Comparison of ENCODE assay signal across 8 mouse cellular contexts in genomic region chr5:36530129-36530751, GRCm38 (mm10). TPM values are rescaled to one million over a fixed set of nuclear protein-coding genes. Genes with fewer than 3 reads are reported as not detected.
DNase-seq lines count a peak whose midpoint lies in the region; ATAC-seq and TF ChIP-seq lines count a peak whose summit lies in the region.

No protein-coding gene starts in this region.

- ATAC-seq in kidney, embryonic 14.5 days (ENCODE audit: low FRiP score, low TSS enrichment), result peak; percentile 95
- peak; percentile 96 for ATAC-seq in limb, embryonic 14.5 days (ENCODE audit: low FRiP score, low read depth)
- peak; percentile 97 for ATAC-seq in midbrain, embryonic 16.5 days

- H3K27ac ChIP-seq in embryonic fibroblast, embryonic 13.5 days (ENCODE audit: insufficient read depth, low read length), result peak overlapping the region; percentile 36; the same call in 1 of the 2 replicates
- peak overlapping the region; percentile 53 for H3K27ac ChIP-seq in kidney, embryonic 14.5 days (ENCODE audit: low read depth, low read length)
- peak overlapping the region; percentile 56; the same call in 1 of the 2 replicates for H3K27ac ChIP-seq in limb, embryonic 14.5 days (replicated peaks; ENCODE audit: low read depth, low read length)
- H3K27ac ChIP-seq in midbrain, embryonic 16.5 days (ENCODE audit: low read length), result peak overlapping the region; percentile 91
- peak overlapping the region; percentile 12; the same call in 1 of the 2 replicates for H3K27ac ChIP-seq in spleen, adult 2 months (ENCODE audit: insufficient read depth, low read length)

- peak overlapping the region; percentile 84 for H3K4me2 ChIP-seq in kidney, embryonic 14.5 days (replicated peaks; ENCODE audit: low read depth, low read length)
- peak overlapping the region; percentile 74 for H3K4me2 ChIP-seq in limb, embryonic 14.5 days (replicated peaks; ENCODE audit: low read depth, low read length, severe bottlenecking)
- H3K4me2 ChIP-seq in midbrain, embryonic 16.5 days (ENCODE audit: low read length), result peak overlapping the region; percentile 94

- no peaks in the 10 kb centered on the region for H3K9me3 ChIP-seq in kidney, embryonic 14.5 days (ENCODE audit: control insufficient read depth, low read length)
- no peaks in the 10 kb centered on the region for H3K9me3 ChIP-seq in limb, embryonic 14.5 days (ENCODE audit: control insufficient read depth, low read length)
- H3K9me3 ChIP-seq in midbrain, embryonic 16.5 days (replicated peaks; ENCODE audit: control insufficient read depth, low read length, poor library complexity, severe bottlenecking), result no peaks in the 10 kb centered on the region

- DNase-seq in A20 (ENCODE audit: low read depth, low spot score), result peak; percentile 87
- peak; percentile 99 for DNase-seq in brain, adult 2 months (ENCODE audit: low read depth, low spot score)
- peak; percentile 94 to 95 for DNase-seq in heart, adult 9 months (ENCODE audit: low spot score in 2 of 2)
- DNase-seq in limb, embryonic 14.5 days (ENCODE audit: low spot score), result peak; percentile 97
- peak in 1 of 2 experiments; percentile 71 for DNase-seq in spleen, adult 2 months (ENCODE audit: low read depth in 1 of 2, low spot score in 2 of 2)

- peaks cover 9% of the 10 kb centered on the region; the same call in 1 of the 2 replicates for H3K36me3 ChIP-seq in kidney, embryonic 14.5 days (ENCODE audit: control insufficient read depth, insufficient read depth, low read length)
- peaks cover 5% of the 10 kb centered on the region; the same call in 1 of the 2 replicates for H3K36me3 ChIP-seq in limb, embryonic 14.5 days (ENCODE audit: control insufficient read depth, insufficient read depth, low read length)
- H3K36me3 ChIP-seq in midbrain, embryonic 16.5 days (ENCODE audit: control insufficient read depth, insufficient read depth, low read length), result no peaks in the 10 kb centered on the region
- no peaks in the 10 kb centered on the region for H3K36me3 ChIP-seq in spleen, adult 2 months (ENCODE audit: control insufficient read depth, insufficient read depth, low read length)

- peaks cover 9% of the 10 kb centered on the region; the same call in 1 of the 2 replicates for H3K4me1 ChIP-seq in embryonic fibroblast, embryonic 13.5 days (ENCODE audit: control insufficient read depth, insufficient read depth, low read length)
- peaks cover 28% of the 10 kb centered on the region for H3K4me1 ChIP-seq in kidney, embryonic 14.5 days (ENCODE audit: control insufficient read depth, insufficient read depth, low read length)
- peaks cover 10% of the 10 kb centered on the region; the same call in 1 of the 2 replicates for H3K4me1 ChIP-seq in limb, embryonic 14.5 days (ENCODE audit: control insufficient read depth, insufficient read depth, low read length)
- peaks cover 32% of the 10 kb centered on the region for H3K4me1 ChIP-seq in midbrain, embryonic 16.5 days (ENCODE audit: control insufficient read depth, insufficient read depth, low read length)
- peaks cover 23% of the 10 kb centered on the region for H3K4me1 ChIP-seq in spleen, adult 2 months (ENCODE audit: control insufficient read depth, insufficient read depth, insufficient read length)

- no peaks in the 10 kb centered on the region for H3K27me3 ChIP-seq in kidney, embryonic 14.5 days (ENCODE audit: control insufficient read depth, insufficient read depth, low read length)
- no peaks in the 10 kb centered on the region for H3K27me3 ChIP-seq in limb, embryonic 14.5 days (ENCODE audit: control insufficient read depth, insufficient read depth, low read length)
- no peaks in the 10 kb centered on the region for H3K27me3 ChIP-seq in midbrain, embryonic 16.5 days (ENCODE audit: control insufficient read depth, insufficient read depth, low read depth, low read length)
- H3K27me3 ChIP-seq in spleen, adult 2 months (ENCODE audit: control insufficient read depth, insufficient read depth, low read length), result no peaks in the 10 kb centered on the region

- H3K9ac ChIP-seq in kidney, embryonic 14.5 days (ENCODE audit: low read depth, low read length), result peak overlapping the region; percentile 69
- peak overlapping the region; percentile 83 for H3K9ac ChIP-seq in limb, embryonic 14.5 days (ENCODE audit: low read depth, low read length, severe bottlenecking)
- H3K9ac ChIP-seq in midbrain, embryonic 16.5 days (ENCODE audit: low read depth, low read length), result peak overlapping the region; percentile 97

- TF ChIP-seq POLR2A in embryonic fibroblast, embryonic 13.5 days (IDR thresholded peaks at IDR 0.05; ENCODE audit: low read depth, low read length), result peak; percentile 91
- TF ChIP-seq POLR2A in limb, embryonic 14.5 days (IDR thresholded peaks at IDR 0.05; ENCODE audit: borderline replicate concordance, extremely low read depth, insufficient read depth, insufficient read length), result 0 out of 2 replicates have a peak, but pooled peaks have one; percentile 36
- no peak for TF ChIP-seq POLR2A in spleen, adult 2 months (IDR thresholded peaks at IDR 0.05; ENCODE audit: low read depth, low read length)

- H3K4me3 ChIP-seq in embryonic fibroblast, embryonic 13.5 days (ENCODE audit: insufficient read depth, low read length), result peak overlapping the region; percentile 79
- peak overlapping the region; percentile 71 for H3K4me3 ChIP-seq in kidney, embryonic 14.5 days (ENCODE audit: low read length)
- H3K4me3 ChIP-seq in limb, embryonic 14.5 days (replicated peaks; ENCODE audit: low read length), result peak overlapping the region; percentile 76
- peak overlapping the region; percentile 89 for H3K4me3 ChIP-seq in midbrain, embryonic 16.5 days (ENCODE audit: low read depth, low read length)
- H3K4me3 ChIP-seq in spleen, adult 2 months (ENCODE audit: extremely low read depth, insufficient read depth, insufficient read length), result peak overlapping the region; percentile 60

- under 1% methylated on average over 28 of the region's 28 CpGs for WGBS in kidney, embryonic 14.5 days
- WGBS in limb, embryonic 14.5 days, result 0% methylated on average over 25 of the region's 28 CpGs
- WGBS in midbrain, embryonic 16.5 days, result under 1% methylated on average over 26 of the region's 28 CpGs
- whole genome bisulfite sequencing in spleen, adult 2 months, result 4% methylated on average over 28 of the region's 28 CpGs

- no peak for TF ChIP-seq CTCF in embryonic fibroblast, embryonic 13.5 days (IDR thresholded peaks at IDR 0.05; ENCODE audit: borderline replicate concordance, insufficient read depth, low read length)
- TF ChIP-seq CTCF in spleen, adult 2 months (IDR thresholded peaks at IDR 0.05; ENCODE audit: extremely low read depth, insufficient read depth, insufficient read length, insufficient replicate concordance), result no peak

RNA-seq across cellular contexts. Expression of gene Ccdc96, which starts 45.9 kb away (rescaled TPM):
- polyA plus RNA-seq in embryonic fibroblast, embryonic 13.5 days (2011; ENCODE audit: insufficient read length, low read depth, missing spikeins), result 0.25 and 0.27 TPM in 2 replicates
- polyA plus RNA-seq in kidney, embryonic 14.5 days (2014; fragmentation: Nextera tagmentation; extraction: Ambion mirVana), result 0.17 and 0.58 TPM in 2 replicates
- 0.09 and 0.11 TPM in 2 replicates for polyA plus RNA-seq in limb, embryonic 14.5 days (2012; rRNA removed)
- polyA plus RNA-seq in limb, embryonic 14.5 days (2014; fragmentation: Nextera tagmentation; extraction: Ambion mirVana), result 0.08 and 0.15 TPM in 2 replicates
- polyA plus RNA-seq in midbrain, embryonic 16.5 days (2015; fragmentation: Nextera tagmentation; extraction: Ambion mirVana), result 3.8 and 4.3 TPM in 2 replicates
- polyA plus RNA-seq in spleen, adult 2 months (2012; rRNA removed), result 0.04 TPM in 1 of 2 replicates, not detected in the other

RNA-seq across cellular contexts. Expression of gene Tada2b, which starts 46.2 kb away (rescaled TPM):
- 15.4 and 17.0 TPM in 2 replicates for polyA plus RNA-seq in embryonic fibroblast, embryonic 13.5 days (2011; ENCODE audit: insufficient read length, low read depth, missing spikeins)
- polyA plus RNA-seq in kidney, embryonic 14.5 days (2014; fragmentation: Nextera tagmentation; extraction: Ambion mirVana), result 3.4 and 3.8 TPM in 2 replicates
- 11.0 and 12.1 TPM in 2 replicates for polyA plus RNA-seq in limb, embryonic 14.5 days (2012; rRNA removed)
- 3.7 and 4.6 TPM in 2 replicates for polyA plus RNA-seq in limb, embryonic 14.5 days (2014; fragmentation: Nextera tagmentation; extraction: Ambion mirVana)
- 2.9 and 3.2 TPM in 2 replicates for polyA plus RNA-seq in midbrain, embryonic 16.5 days (2015; fragmentation: Nextera tagmentation; extraction: Ambion mirVana)
- polyA plus RNA-seq in spleen, adult 2 months (2012; rRNA removed), result 10.3 and 12.9 TPM in 2 replicates

Comparison
In these comparisons a context has a peak if more than half of its experiments do, and no peak if none do; other contexts are left out.
1. H3K27ac ChIP-seq: peak in every context shown above with its lines; median percentile 91 in midbrain, embryonic 16.5 days; 56 in limb, embryonic 14.5 days; 53 in kidney, embryonic 14.5 days; 36 in embryonic fibroblast, embryonic 13.5 days; 12 in spleen, adult 2 months.